8 mouse cellular contexts compared by ENCODE assay signal in the genomic region with DNA sequence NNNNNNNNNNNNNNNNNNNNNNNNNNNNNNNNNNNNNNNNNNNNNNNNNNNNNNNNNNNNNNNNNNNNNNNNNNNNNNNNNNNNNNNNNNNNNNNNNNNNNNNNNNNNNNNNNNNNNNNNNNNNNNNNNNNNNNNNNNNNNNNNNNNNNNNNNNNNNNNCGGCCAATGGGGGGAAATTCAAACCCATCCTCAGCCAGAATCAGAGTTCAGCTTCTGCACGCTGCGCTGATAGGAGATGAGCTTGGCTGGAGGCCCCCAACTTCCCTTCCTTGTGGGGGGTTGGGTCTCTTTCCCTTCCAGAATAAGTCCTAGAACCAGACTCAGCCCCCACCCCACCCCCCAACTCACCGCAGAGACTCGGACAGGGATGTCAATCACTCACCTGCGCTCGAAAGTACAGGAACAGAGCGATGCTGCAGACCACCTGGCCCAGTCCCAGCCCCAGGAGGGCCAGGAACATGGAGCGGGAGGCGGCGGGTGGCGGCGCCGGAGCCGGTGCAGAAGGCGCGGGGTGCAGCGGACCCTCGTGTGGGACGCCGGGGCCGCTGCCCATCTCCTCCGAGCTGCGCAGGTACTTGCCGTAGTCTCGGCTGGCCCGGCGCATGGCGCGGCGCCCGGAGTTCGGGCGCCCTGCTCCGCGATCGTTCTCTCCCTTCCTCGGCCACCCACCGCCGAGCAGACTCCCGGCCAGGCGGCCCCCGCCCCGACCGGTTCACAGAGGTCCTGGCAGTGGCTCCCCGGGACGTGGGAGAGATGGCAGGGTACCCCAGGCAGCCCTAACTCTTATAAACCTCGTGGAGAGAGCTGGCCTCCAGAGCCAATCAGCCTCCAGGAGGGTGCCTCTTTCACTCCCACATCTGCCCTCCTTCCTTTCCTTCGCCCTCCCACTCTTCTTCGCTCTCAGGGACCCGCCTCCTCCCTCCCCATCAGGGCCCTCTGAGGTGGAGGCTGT. TPM values are rescaled to one million over a fixed set of nuclear protein-coding genes. Genes with fewer than 3 reads are reported as not detected.
A peak's percentile ranks its signal among the peaks of the same experiment; 100 is the strongest.
DNase-seq lines count a peak whose midpoint lies in the region; ATAC-seq and TF ChIP-seq lines count a peak whose summit lies in the region.

Gene Tnfsf11, minus strand, starts transcription at position 758 of the 952 bp plus-strand sequence.

- TF ChIP-seq CTCF in kidney, postnatal 0 days (IDR thresholded peaks at IDR 0.05; ENCODE audit: low read depth): no peak
- TF ChIP-seq CTCF in olfactory bulb, adult 2 months (IDR thresholded peaks at IDR 0.05; ENCODE audit: insufficient read depth, low read depth, low read length): no peak
- TF ChIP-seq CTCF in cerebellum, adult 2 months (IDR thresholded peaks at IDR 0.05; ENCODE audit: borderline replicate concordance, insufficient read depth, low read depth, low read length): no peak

- peak; percentile 25 for DNase-seq in kidney, postnatal 0 days (ENCODE audit: low spot score)
- no peak for DNase-seq in kidney, adult 9 months
- DNase-seq in R1 (ENCODE audit: low read depth, low spot score): peak; percentile 83
- peak; percentile 42 for DNase-seq in limb, embryonic 11.5 days (ENCODE audit: low spot score)
- DNase-seq in cerebellum, adult 2 months: no peak
- no peak for DNase-seq in left cerebral cortex, postnatal 10 days (ENCODE audit: extremely low spot score in 1 of 2, low spot score in 2 of 2)

- ATAC-seq in kidney, postnatal 0 days (replicated peaks; ENCODE audit: low FRiP score, low read depth): peak; percentile 49
- peak; percentile 62 for ATAC-seq in forebrain, embryonic 13.5 days
- peak; percentile 68; the same call in 1 of the 2 replicates for ATAC-seq in limb, embryonic 11.5 days (ENCODE audit: insufficient number of reproducible peaks, low FRiP score, low TSS enrichment, low read depth)

- no peak for TF ChIP-seq POLR2A in olfactory bulb, adult 2 months (IDR thresholded peaks at IDR 0.05; ENCODE audit: insufficient read depth, low read depth, low read length)
- no peak for TF ChIP-seq POLR2A in cerebellum, adult 2 months (IDR thresholded peaks at IDR 0.05; ENCODE audit: borderline replicate concordance, insufficient read depth, low read length)

- peaks cover 8% of the 10 kb centered on the region; the same call in 1 of the 2 replicates for H3K27me3 ChIP-seq in kidney, postnatal 0 days (ENCODE audit: insufficient read depth, low read length)
- H3K27me3 ChIP-seq in forebrain, embryonic 13.5 days: peaks cover 34% of the 10 kb centered on the region
- peaks cover 16% of the 10 kb centered on the region for H3K27me3 ChIP-seq in limb, embryonic 11.5 days (ENCODE audit: control insufficient read depth, insufficient read depth, low read length)
- peaks cover 3% of the 10 kb centered on the region; the same call in 1 of the 2 replicates for H3K27me3 ChIP-seq in cerebellum, adult 2 months (ENCODE audit: control insufficient read depth, insufficient read depth, low read length)

- peak within 1 kb of the TSS; percentile 82 for H3K4me2 ChIP-seq in kidney, postnatal 0 days (ENCODE audit: low read length)
- H3K4me2 ChIP-seq in forebrain, embryonic 13.5 days: peak within 1 kb of the TSS; percentile 94
- peak within 1 kb of the TSS; percentile 90 for H3K4me2 ChIP-seq in limb, embryonic 11.5 days (ENCODE audit: low read depth, severe bottlenecking)

- WGBS in kidney, postnatal 0 days: 2% methylated on average over 30 of the region's 51 CpGs
- 1% methylated on average over 45 of the region's 51 CpGs for whole genome bisulfite sequencing in forebrain, embryonic 13.5 days
- WGBS in limb, embryonic 11.5 days: 2% methylated on average over 48 of the region's 51 CpGs
- WGBS in olfactory bulb, adult 2 months: 2% methylated on average over 51 of the region's 51 CpGs
- WGBS in cerebellum, adult 2 months: 1% methylated on average over 51 of the region's 51 CpGs

- no peaks in the 10 kb centered on the region for H3K4me1 ChIP-seq in kidney, postnatal 0 days (replicated peaks; ENCODE audit: insufficient read depth, low read length)
- H3K4me1 ChIP-seq in forebrain, embryonic 13.5 days: peaks cover 8% of the 10 kb centered on the region
- H3K4me1 ChIP-seq in limb, embryonic 11.5 days (ENCODE audit: control insufficient read depth, insufficient read depth, low read length): no peaks in the 10 kb centered on the region
- peaks cover 8% of the 10 kb centered on the region for H3K4me1 ChIP-seq in olfactory bulb, adult 2 months (ENCODE audit: control insufficient read depth, insufficient read depth, low read length)
- H3K4me1 ChIP-seq in cerebellum, adult 2 months (ENCODE audit: control insufficient read depth, insufficient read depth, low read length): no peaks in the 10 kb centered on the region

- H3K4me3 ChIP-seq in kidney, postnatal 0 days (replicated peaks; ENCODE audit: low read depth, low read length): peak within 1 kb of the TSS; percentile 40
- peak within 1 kb of the TSS; percentile 50 for H3K4me3 ChIP-seq in forebrain, embryonic 13.5 days
- peak within 1 kb of the TSS; percentile 42 for H3K4me3 ChIP-seq in limb, embryonic 11.5 days (ENCODE audit: low read depth, low read length)
- H3K4me3 ChIP-seq in olfactory bulb, adult 2 months (ENCODE audit: insufficient read depth, low read depth, low read length): peak within 1 kb of the TSS; percentile 40
- H3K4me3 ChIP-seq in cerebellum, adult 2 months (replicated peaks; ENCODE audit: insufficient read depth, low read depth, low read length): no peak within 1 kb of the TSS

- intact Hi-C loops in left cerebral cortex, postnatal 10 days (cut with DNase I): no loop called here

- peak within 1 kb of the TSS; percentile 46; the same call in 1 of the 2 replicates for H3K9ac ChIP-seq in kidney, postnatal 0 days (ENCODE audit: low read depth, low read length)
- peak within 1 kb of the TSS; percentile 61 for H3K9ac ChIP-seq in forebrain, embryonic 13.5 days
- peak within 1 kb of the TSS; percentile 49 for H3K9ac ChIP-seq in limb, embryonic 11.5 days (ENCODE audit: low read length)

- H3K27ac ChIP-seq in kidney, postnatal 0 days: no peak within 1 kb of the TSS
- H3K27ac ChIP-seq in forebrain, embryonic 13.5 days: no peak within 1 kb of the TSS
- no peak within 1 kb of the TSS for H3K27ac ChIP-seq in limb, embryonic 11.5 days (replicated peaks; ENCODE audit: low read depth, low read length)
- H3K27ac ChIP-seq in olfactory bulb, adult 2 months (ENCODE audit: insufficient read depth, low read depth, low read length): no peak within 1 kb of the TSS
- H3K27ac ChIP-seq in cerebellum, adult 2 months (ENCODE audit: insufficient read depth, low read length): no peak within 1 kb of the TSS

- H3K36me3 ChIP-seq in kidney, postnatal 0 days (ENCODE audit: insufficient read depth, low read length): no peaks in the 10 kb centered on the region
- H3K36me3 ChIP-seq in forebrain, embryonic 13.5 days (ENCODE audit: poor library complexity, severe bottlenecking): no peaks in the 10 kb centered on the region
- H3K36me3 ChIP-seq in limb, embryonic 11.5 days (ENCODE audit: control insufficient read depth, insufficient read depth, low read length): no peaks in the 10 kb centered on the region

- no peaks in the 10 kb centered on the region for H3K9me3 ChIP-seq in kidney, postnatal 0 days (replicated peaks; ENCODE audit: low read length)
- H3K9me3 ChIP-seq in forebrain, embryonic 13.5 days (replicated peaks): no peaks in the 10 kb centered on the region
- no peaks in the 10 kb centered on the region for H3K9me3 ChIP-seq in limb, embryonic 11.5 days (ENCODE audit: control insufficient read depth, low read length)

RNA-seq across cellular contexts. Expression of gene Tnfsf11, which starts in this region (rescaled TPM):
- 0.19 and 0.45 TPM in 2 replicates for polyA plus RNA-seq in kidney, postnatal 0 days (2015; fragmentation: Nextera tagmentation; extraction: Ambion mirVana)
- polyA plus RNA-seq in forebrain, embryonic 13.5 days (2015; fragmentation: Nextera tagmentation; extraction: Ambion mirVana): 0.23 and 0.38 TPM in 2 replicates
- 0.18 TPM in 1 of 2 replicates, not detected in the other for polyA plus RNA-seq in limb, embryonic 11.5 days (2014; fragmentation: Nextera tagmentation; extraction: Ambion mirVana)
- not detected in 2 replicates for polyA plus RNA-seq in olfactory bulb, adult 2 months (2012; ENCODE audit: insufficient read depth, insufficient read length, low replicate concordance, missing spikeins)
- 0.05 TPM in 1 of 2 replicates, not detected in the other for polyA plus RNA-seq in cerebellum, adult 2 months (2012; rRNA removed)
- under 1 TPM in 1 of 2 experiments, not detected in 1; 0.19 TPM for total RNA-seq in left cerebral cortex, postnatal 10 days (2021)

Comparison
In these comparisons a context has a peak if more than half of its experiments do, and no peak if none do; other contexts are left out.
1. Peak in DNase-seq, ATAC-seq, H3K4me3 ChIP-seq, H3K9ac ChIP-seq and H3K4me2 ChIP-seq in kidney, postnatal 0 days; RNA of the gene not detected or under 1 TPM.
2. Peak in ATAC-seq, H3K4me3 ChIP-seq, H3K9ac ChIP-seq and H3K4me2 ChIP-seq in forebrain, embryonic 13.5 days; RNA of the gene not detected or under 1 TPM.
3. Peak in DNase-seq, ATAC-seq, H3K4me3 ChIP-seq, H3K9ac ChIP-seq and H3K4me2 ChIP-seq in limb, embryonic 11.5 days; RNA of the gene not detected or under 1 TPM.